Mouse (Mus musculus) heart, embryonic 14.5 days (tissue): ENCODE data around the gene Ppp1r1b. TPM values are rescaled to one million over a fixed set of nuclear protein-coding genes. Genes with fewer than 3 reads are reported as not detected.

Experiments
- ATAC-seq: fragments of 200-750 bp; cut with Nextera tagmentation; 2 replicates; pipeline ENCODE4 v1.8.0; 2017; ENCODE audit warnings: low read depth, moderate TSS enrichment; ENCODE audit not compliant: insufficient number of reproducible peaks, insufficient read depth, low FRiP score
- H3K27ac ChIP-seq, 2 experiments: fragments of 200-500 bp in 1 of 2; fragments of 300-500 bp in 1 of 2; sonication (generic) in 1 of 2; replicated peaks in 1 of 2; 2 replicates each; pipeline ENCODE4 v1.5.1; 2012 to 2014; ENCODE audit warnings: low read depth in 2 of 2, low read length in 2 of 2, control low read depth in 1 of 2, mild to moderate bottlenecking in 1 of 2, mixed read lengths in 1 of 2; ENCODE audit not compliant: control insufficient read depth in 1 of 2, insufficient read depth in 1 of 2
- H3K27me3 ChIP-seq: fragments of 300-500 bp; sonication (generic); 2 replicates; pipeline ENCODE4 v1.6.1; 2014; ENCODE audit warnings: mild to moderate bottlenecking, low read length, control low read depth; ENCODE audit not compliant: control insufficient read depth, insufficient read depth
- H3K36me3 ChIP-seq: fragments of 300-500 bp; sonication (generic); 2 replicates; pipeline ENCODE4 v1.6.1; 2014; ENCODE audit warnings: mild to moderate bottlenecking, control low read depth, low read length, mixed read lengths; ENCODE audit not compliant: control insufficient read depth, insufficient read depth
- H3K4me1 ChIP-seq, 2 experiments: fragments of 200-500 bp in 1 of 2; fragments of 300-500 bp in 1 of 2; sonication (generic) in 1 of 2; 2 replicates each; pipeline ENCODE4 v1.6.1; 2012 to 2014; ENCODE audit warnings: low read length in 2 of 2, control low read depth in 1 of 2, mixed read lengths in 1 of 2; ENCODE audit not compliant: control insufficient read depth in 2 of 2, insufficient read depth in 2 of 2
- H3K4me2 ChIP-seq: fragments of 300-500 bp; sonication (generic); 2 replicates; pipeline ENCODE4 v1.6.1; 2014; ENCODE audit warnings: mild to moderate bottlenecking, low read length
- H3K4me3 ChIP-seq, 2 experiments: fragments of 200-500 bp in 1 of 2; fragments of 300-500 bp in 1 of 2; sonication (generic) in 1 of 2; 2 replicates each; pipeline ENCODE4 v1.5.1; 2012 to 2014; ENCODE audit warnings: low read length in 2 of 2, mild to moderate bottlenecking in 2 of 2, control low read depth in 1 of 2, low read depth in 1 of 2, moderate library complexity in 1 of 2; ENCODE audit not compliant: control insufficient read depth in 1 of 2, insufficient read depth in 1 of 2
- H3K9ac ChIP-seq: fragments of 300-500 bp; sonication (generic); 2 replicates; pipeline ENCODE4 v1.6.1; 2014; ENCODE audit warnings: mild to moderate bottlenecking, low read length
- H3K9me3 ChIP-seq: fragments of 300-500 bp; sonication (generic); 2 replicates; pipeline ENCODE4 v1.6.1; 2016; ENCODE audit warnings: low read length, control low read depth; ENCODE audit not compliant: control insufficient read depth
- WGBS: fragments of 180-500 bp; shearing (Covaris S2); extraction: QIAGEN DNeasy Blood & Tissue Kit; methylation state at CpG from one replicate; pipeline ENCODE4 v1.1.7; 2014; 5-methylcytosine and 5-hydroxymethylcytosine counted together
- polyA plus RNA-seq: library from polyadenylated mRNA; unstranded; fragments of >200 nt; fragmentation: Nextera tagmentation; extraction: Ambion mirVana; gene quantifications from 2 replicates; pipeline ENCODE4 v1.2.1, GENCODE M21; 2014

Ppp1r1b gene
- polyA plus RNA-seq, 1 experiment from 2014 or later: 42.2 TPM

- Histone ChIP-seq H3K27ac (no peak overlapping the region), H3K4me3 (no peak overlapping the region), H3K27me3 (peaks cover 32% of the 10 kb centered on the region), H3K36me3 (no peaks in the 10 kb centered on the region), H3K4me1 (peaks cover 15 to 28% of the 10 kb centered on the region in 2 experiments), H3K9ac (no peak overlapping the region), H3K9me3 (no peaks in the 10 kb centered on the region), H3K4me2 (no peak overlapping the region)
- 46% methylated on average over 8 of the region's 8 CpGs for WGBS
- ATAC-seq: no peak
Observed at GRCm38 (mm10) chr11:98353651-98354211, 5.5 kb downstream of the Ppp1r1b start.

GRCm38 (mm10) chr11:98354445-98354844 is 6.2 kb downstream of the Ppp1r1b start:
- H3K27me3 ChIP-seq: peaks cover 29% of the 10 kb centered on the region
- 68% methylated on average over 14 of the region's 14 CpGs for WGBS
- H3K9me3 ChIP-seq: no peaks in the 10 kb centered on the region
- peaks cover 17 to 34% of the 10 kb centered on the region in 2 experiments for H3K4me1 ChIP-seq
- no peak overlapping the region for H3K27ac ChIP-seq
- ATAC-seq: no peak
- no peak overlapping the region for H3K4me3 ChIP-seq
- H3K4me2 ChIP-seq: no peak overlapping the region
- H3K36me3 ChIP-seq: no peaks in the 10 kb centered on the region
- H3K9ac ChIP-seq: no peak overlapping the region

- 8% methylated on average over 6 of the region's 6 CpGs for WGBS
- no peak overlapping the region for H3K4me3 ChIP-seq
- no peak overlapping the region for H3K27ac ChIP-seq
Observed at GRCm38 (mm10) chr11:98355732-98356299, 7.6 kb downstream of the Ppp1r1b start.

GRCm38 (mm10) chr11:98356625-98357394 is 8.6 kb downstream of the Ppp1r1b start:
- Histone ChIP-seq H3K36me3 (0 out of 2 replicates have a peak, but pooled peaks cover 5% of the 10 kb centered on the region), H3K27me3 (peaks cover 11% of the 10 kb centered on the region), H3K9me3 (no peaks in the 10 kb centered on the region), H3K4me3 (no peak overlapping the region), H3K27ac (peak overlapping the region; percentile 91; a peak in 3 of 4 replicates), H3K9ac (peak overlapping the region; percentile 78; the same call in 1 of the 2 replicates), H3K4me2 (peak overlapping the region; percentile 76), H3K4me1 (peaks cover 18 to 38% of the 10 kb centered on the region in 2 experiments)
- 70% methylated on average over 7 of the region's 7 CpGs for WGBS
- ATAC-seq: no peak

More at GRCm38 (mm10) chr11:98355732-98356299, 7.6 kb downstream of the Ppp1r1b start:
- Histone ChIP-seq H3K4me1 (peaks cover 16 to 31% of the 10 kb centered on the region in 2 experiments), H3K9ac (no peak overlapping the region), H3K9me3 (no peaks in the 10 kb centered on the region), H3K27me3 (peaks cover 17% of the 10 kb centered on the region), H3K36me3 (no peaks in the 10 kb centered on the region), H3K4me2 (no peak overlapping the region)
- no peak for ATAC-seq

GRCm38 (mm10) chr11:98357396-98358160 is 9.4 kb downstream of the Ppp1r1b start:
- 11% methylated on average over 13 of the region's 13 CpGs for WGBS
- ATAC-seq: no peak
- Histone ChIP-seq H3K27me3 (peaks cover 3% of the 10 kb centered on the region; the same call in 1 of the 2 replicates), H3K36me3 (0 out of 2 replicates have a peak, but pooled peaks cover 5% of the 10 kb centered on the region), H3K9me3 (no peaks in the 10 kb centered on the region), H3K27ac (peak overlapping the region; percentile 91), H3K4me3 (peak overlapping the region; percentile 50 to 65), H3K4me2 (peak overlapping the region; percentile 76), H3K9ac (peak overlapping the region; percentile 78), H3K4me1 (peaks cover 18 to 40% of the 10 kb centered on the region in 2 experiments)

- H3K27ac ChIP-seq: peak within 1 kb of the TSS; percentile 91 to 92
- H3K4me1 ChIP-seq: peaks cover 18 to 40% of the 10 kb centered on the region in 2 experiments
- H3K9me3 ChIP-seq: no peaks in the 10 kb centered on the region
- ATAC-seq: peak; percentile 74
- WGBS: under 1% methylated on average over 59 of the region's 60 CpGs
- H3K4me3 ChIP-seq: peak within 1 kb of the TSS; percentile 65 to 97
- H3K27me3 ChIP-seq: no peaks in the 10 kb centered on the region
- H3K9ac ChIP-seq: peak within 1 kb of the TSS; percentile 78
- 0 out of 2 replicates have a peak, but pooled peaks cover 5% of the 10 kb centered on the region for H3K36me3 ChIP-seq
- H3K4me2 ChIP-seq: peak within 1 kb of the TSS; percentile 76
Observed at GRCm38 (mm10) chr11:98358161-98359083, 10.2 kb downstream of the Ppp1r1b start, which contains the start of gene Stard3. Gene Stard3 (plus strand): TSS chr11:98358368.
